Mouse (Mus musculus) embryonic facial prominence, embryonic 15.5 days (tissue): ENCODE measurements around the gene Hpse. TPM values are rescaled to one million over a fixed set of nuclear protein-coding genes. Genes with fewer than 3 reads are reported as not detected.

ENCODE experiments used
- ATAC-seq: fragments of 200-750 bp; cut with Nextera tagmentation; 2 replicates; pipeline ENCODE4 v1.8.0; 2017; ENCODE audit warnings: low read depth, moderate TSS enrichment; ENCODE audit not compliant: insufficient number of reproducible peaks, low FRiP score, low TSS enrichment
- H3K27ac ChIP-seq: fragments of 300-500 bp; sonication (generic); replicated peaks from 2 replicates; pipeline ENCODE4 v1.5.1; 2015; ENCODE audit warnings: mild to moderate bottlenecking, inconsistent platforms
- H3K27me3 ChIP-seq: fragments of 300-500 bp; sonication (generic); 2 replicates; pipeline ENCODE4 v1.6.1; 2015; ENCODE audit warnings: inconsistent platforms
- H3K36me3 ChIP-seq: fragments of 300-500 bp; sonication (generic); 2 replicates; pipeline ENCODE4 v1.6.1; 2015; ENCODE audit warnings: mild to moderate bottlenecking, inconsistent platforms
- H3K4me1 ChIP-seq: fragments of 300-500 bp; sonication (generic); 2 replicates; pipeline ENCODE4 v1.6.1; 2015; ENCODE audit warnings: inconsistent platforms
- H3K4me2 ChIP-seq: fragments of 300-500 bp; sonication (generic); replicated peaks from 2 replicates; pipeline ENCODE4 v1.6.1; 2015; ENCODE audit warnings: mild to moderate bottlenecking, inconsistent platforms
- H3K4me3 ChIP-seq: fragments of 300-500 bp; sonication (generic); replicated peaks from 2 replicates; pipeline ENCODE4 v1.5.1; 2015; ENCODE audit warnings: mild to moderate bottlenecking, inconsistent platforms
- H3K9ac ChIP-seq: fragments of 300-500 bp; sonication (generic); 2 replicates; pipeline ENCODE4 v1.6.1; 2015; ENCODE audit warnings: inconsistent platforms
- H3K9me3 ChIP-seq: fragments of 300-500 bp; sonication (generic); replicated peaks from 2 replicates; pipeline ENCODE4 v1.6.1; 2016; ENCODE audit warnings: inconsistent platforms
- WGBS: fragments of 180-500 bp; shearing (Covaris S2); methylation state at CpG from one replicate; pipeline ENCODE4 v1.1.7; 2015; 5-methylcytosine and 5-hydroxymethylcytosine counted together
- polyA plus RNA-seq: library from polyadenylated mRNA; unstranded; fragments of >200 nt; fragmentation: Nextera tagmentation; extraction: Ambion mirVana; gene quantifications from 2 replicates; pipeline ENCODE4 v1.2.1, GENCODE M21; 2015

Hpse gene
- polyA plus RNA-seq, 1 experiment from 2014 or later: 5.9 TPM

- H3K9me3 ChIP-seq: no peaks in the 10 kb centered on the region
- no peak overlapping the region for H3K4me2 ChIP-seq
- H3K4me1 ChIP-seq: no peaks in the 10 kb centered on the region
- ATAC-seq: no peak
- WGBS: 77% methylated on average over 13 of the region's 13 CpGs
- no peaks in the 10 kb centered on the region for H3K27me3 ChIP-seq
- H3K27ac ChIP-seq: no peak overlapping the region
- no peaks in the 10 kb centered on the region for H3K36me3 ChIP-seq
- no peak overlapping the region for H3K9ac ChIP-seq
- H3K4me3 ChIP-seq: no peak overlapping the region
Measured at GRCm38 (mm10) chr5:100728757-100729156, 9.2 kb upstream of the Hpse start.

- H3K4me1 ChIP-seq: no peaks in the 10 kb centered on the region
- no peak overlapping the region for H3K27ac ChIP-seq
- no peak for ATAC-seq
- H3K4me3 ChIP-seq: no peak overlapping the region
- no peaks in the 10 kb centered on the region for H3K27me3 ChIP-seq
- H3K9me3 ChIP-seq: no peaks in the 10 kb centered on the region
- no peak overlapping the region for H3K9ac ChIP-seq
- H3K4me2 ChIP-seq: no peak overlapping the region
- no peaks in the 10 kb centered on the region for H3K36me3 ChIP-seq
- WGBS: 75% methylated on average over 4 of the region's 4 CpGs
Measured at GRCm38 (mm10) chr5:100726001-100726400, 6.5 kb upstream of the Hpse start.

GRCm38 (mm10) chr5:100716762-100717161 lies 2.8 kb downstream of the Hpse start:
- H3K27me3 ChIP-seq: no peaks in the 10 kb centered on the region; the same call in none of the 2 replicates
- WGBS: 90% methylated on average over 15 of the region's 15 CpGs
- no peaks in the 10 kb centered on the region for H3K36me3 ChIP-seq
- H3K4me2 ChIP-seq: no peak overlapping the region
- H3K9me3 ChIP-seq: no peaks in the 10 kb centered on the region
- H3K4me1 ChIP-seq: peaks cover 9% of the 10 kb centered on the region; the same call in 1 of the 2 replicates
- no peak overlapping the region for H3K9ac ChIP-seq
- H3K4me3 ChIP-seq: no peak overlapping the region
- H3K27ac ChIP-seq: no peak overlapping the region
- ATAC-seq: no peak

GRCm38 (mm10) chr5:100711219-100711618 lies 8.3 kb downstream of the Hpse start:
- no peaks in the 10 kb centered on the region for H3K36me3 ChIP-seq
- H3K9me3 ChIP-seq: no peaks in the 10 kb centered on the region
- no peaks in the 10 kb centered on the region for H3K27me3 ChIP-seq
- WGBS: 88% methylated on average over 6 of the region's 6 CpGs
- H3K4me1 ChIP-seq: 0 out of 2 replicates have a peak, but pooled peaks cover 3% of the 10 kb centered on the region
- no peak overlapping the region for H3K4me3 ChIP-seq
- H3K9ac ChIP-seq: no peak overlapping the region
- ATAC-seq: no peak
- H3K27ac ChIP-seq: no peak overlapping the region
- H3K4me2 ChIP-seq: no peak overlapping the region

GRCm38 (mm10) chr5:100710012-100710411 lies 9.5 kb downstream of the Hpse start:
- Histone ChIP-seq H3K9ac (no peak overlapping the region), H3K27ac (no peak overlapping the region), H3K4me3 (no peak overlapping the region), H3K4me2 (no peak overlapping the region), H3K9me3 (no peaks in the 10 kb centered on the region), H3K4me1 (0 out of 2 replicates have a peak, but pooled peaks cover 3% of the 10 kb centered on the region), H3K36me3 (no peaks in the 10 kb centered on the region), H3K27me3 (no peaks in the 10 kb centered on the region)
- WGBS: 25% methylated on average over 2 of the region's 2 CpGs
- no peak for ATAC-seq

- H3K4me1 ChIP-seq: 0 out of 2 replicates have a peak, but pooled peaks cover 3% of the 10 kb centered on the region
- ATAC-seq: no peak
Measured at GRCm38 (mm10) chr5:100709035-100709434, 10.5 kb downstream of the Hpse start.

GRCm38 (mm10) chr5:100706675-100707074 lies 12.8 kb downstream of the Hpse start:
- Histone ChIP-seq H3K4me2 (no peak overlapping the region), H3K27ac (no peak overlapping the region), H3K9me3 (no peaks in the 10 kb centered on the region), H3K4me1 (0 out of 2 replicates have a peak, but pooled peaks cover 3% of the 10 kb centered on the region), H3K4me3 (no peak overlapping the region), H3K27me3 (no peaks in the 10 kb centered on the region), H3K36me3 (no peaks in the 10 kb centered on the region), H3K9ac (no peak overlapping the region)
- no peak for ATAC-seq
- 60% methylated on average over 8 of the region's 8 CpGs for WGBS

More at GRCm38 (mm10) chr5:100709035-100709434, 10.5 kb downstream of the Hpse start:
- Histone ChIP-seq H3K4me2 (no peak overlapping the region), H3K27me3 (no peaks in the 10 kb centered on the region), H3K36me3 (no peaks in the 10 kb centered on the region), H3K27ac (no peak overlapping the region), H3K9ac (no peak overlapping the region), H3K9me3 (no peaks in the 10 kb centered on the region), H3K4me3 (no peak overlapping the region)
- WGBS: 87% methylated on average over 6 of the region's 6 CpGs

GRCm38 (mm10) chr5:100704272-100704671 lies 15.2 kb downstream of the Hpse start:
- Histone ChIP-seq H3K9me3 (no peaks in the 10 kb centered on the region), H3K36me3 (no peaks in the 10 kb centered on the region), H3K27me3 (no peaks in the 10 kb centered on the region), H3K4me1 (no peaks in the 10 kb centered on the region), H3K4me2 (no peak overlapping the region), H3K27ac (no peak overlapping the region), H3K4me3 (no peak overlapping the region), H3K9ac (no peak overlapping the region)
- 95% methylated on average over 2 of the region's 2 CpGs for WGBS
- ATAC-seq: no peak

GRCm38 (mm10) chr5:100702325-100702724 lies 17.2 kb downstream of the Hpse start:
- no peak overlapping the region for H3K27ac ChIP-seq
- H3K4me1 ChIP-seq: no peaks in the 10 kb centered on the region
- no peak overlapping the region for H3K4me2 ChIP-seq
- no peaks in the 10 kb centered on the region for H3K9me3 ChIP-seq
- no peak overlapping the region for H3K4me3 ChIP-seq
- H3K9ac ChIP-seq: no peak overlapping the region
- ATAC-seq: no peak
- H3K27me3 ChIP-seq: no peaks in the 10 kb centered on the region
- WGBS: 86% methylated on average over 3 of the region's 3 CpGs
- H3K36me3 ChIP-seq: no peaks in the 10 kb centered on the region

GRCm38 (mm10) chr5:100700861-100701620 lies 18.5 kb downstream of the Hpse start:
- H3K4me3 ChIP-seq: no peak overlapping the region
- no peak overlapping the region for H3K4me2 ChIP-seq
- H3K4me1 ChIP-seq: no peaks in the 10 kb centered on the region
- WGBS: 78% methylated on average over 13 of the region's 13 CpGs
- no peaks in the 10 kb centered on the region for H3K36me3 ChIP-seq
- no peak for ATAC-seq
- no peak overlapping the region for H3K27ac ChIP-seq
- H3K27me3 ChIP-seq: no peaks in the 10 kb centered on the region
- no peak overlapping the region for H3K9ac ChIP-seq
- H3K9me3 ChIP-seq: no peaks in the 10 kb centered on the region

GRCm38 (mm10) chr5:100697886-100698285 lies 21.6 kb downstream of the Hpse start:
- no peak overlapping the region for H3K9ac ChIP-seq
- no peak overlapping the region for H3K4me2 ChIP-seq
- H3K36me3 ChIP-seq: no peaks in the 10 kb centered on the region
- no peaks in the 10 kb centered on the region for H3K4me1 ChIP-seq
- 68% methylated on average over 2 of the region's 2 CpGs for WGBS
- no peaks in the 10 kb centered on the region for H3K9me3 ChIP-seq
- H3K27ac ChIP-seq: no peak overlapping the region
- H3K27me3 ChIP-seq: no peaks in the 10 kb centered on the region
- ATAC-seq: no peak
- H3K4me3 ChIP-seq: no peak overlapping the region

- no peaks in the 10 kb centered on the region for H3K9me3 ChIP-seq
- H3K4me1 ChIP-seq: no peaks in the 10 kb centered on the region
- no peaks in the 10 kb centered on the region for H3K36me3 ChIP-seq
- H3K9ac ChIP-seq: no peak overlapping the region
- ATAC-seq: no peak
- no peak overlapping the region for H3K4me3 ChIP-seq
- no peak overlapping the region for H3K4me2 ChIP-seq
- no peak overlapping the region for H3K27ac ChIP-seq
- H3K27me3 ChIP-seq: no peaks in the 10 kb centered on the region
- 68% methylated on average over 2 of the region's 2 CpGs for WGBS
Measured at GRCm38 (mm10) chr5:100697398-100697797, 22.1 kb downstream of the Hpse start.
